Mouse (Mus musculus) adrenal gland, postnatal 36 days (tissue): ENCODE results near the gene Tex33. TPM values are rescaled to one million over a fixed set of nuclear protein-coding genes. Genes with fewer than 3 reads are reported as not detected.

Experiments
- microRNA-seq: library from miRNA; unstranded; fragments of <30 nt; microRNA quantifications from one replicate; pipeline ENCODE4 v1.2.0, GENCODE M21; 2021
- total RNA-seq, 2 experiments: library from RNA; stranded (reverse); gene quantifications; 2 replicates each; pipeline ENCODE4 v1.2.3; 2021

Tex33 gene
- total RNA-seq, 2 experiments from 2014 or later = not detected

Small RNAs within 50 kb of the gene (microRNA-seq; reads per million reads assigned to microRNA genes)
- gene Mir7676-2 = not detected

Other genes with a start within 250 kb of the Tex33 start
- 10 to 100 TPM; 16.0 to 18.8 TPM for gene Ift27, start 221.8 kb downstream of the Tex33 start, total RNA-seq
- not detected for gene Pvalb, start 189.5 kb downstream of the Tex33 start, total RNA-seq
- 1 to 10 TPM; 1.9 to 2.3 TPM for gene Ncf4, start 151.1 kb downstream of the Tex33 start, total RNA-seq
- gene Csf2rb2, start 90.2 kb downstream of the Tex33 start, total RNA-seq = under 1 TPM; 0.36 to 0.93 TPM
- gene Csf2rb, start 70.2 kb downstream of the Tex33 start, total RNA-seq = 1 to 10 TPM; 2.7 to 5.9 TPM
- 100 to 1,000 TPM; 276 to 330 TPM for gene Tst, start 10.0 kb upstream of the Tex33 start, total RNA-seq
- gene Mpst, start 10.5 kb upstream of the Tex33 start, total RNA-seq = 10 to 100 TPM; 38.8 to 57.7 TPM
- gene Kctd17, start 32.7 kb upstream of the Tex33 start, total RNA-seq = 10 to 100 TPM; 78.2 to 96.3 TPM
- 1 to 10 TPM; 1.2 to 2.3 TPM for gene Tmprss6, start 72.7 kb upstream of the Tex33 start, total RNA-seq
- 1 to 10 TPM in 1 of 2 experiments, under 1 TPM in 1; 0.76 to 1.4 TPM for gene Il2rb, start 99.4 kb upstream of the Tex33 start, total RNA-seq
- 10 to 100 TPM; 38.1 to 40.7 TPM for gene C1qtnf6, start 135.5 kb upstream of the Tex33 start, total RNA-seq
- under 1 TPM; 0.30 to 0.70 TPM for gene Sstr3, start 148.8 kb upstream of the Tex33 start, total RNA-seq
- gene Rac2, start 176.9 kb upstream of the Tex33 start, total RNA-seq = 1 to 10 TPM; 3.3 to 3.7 TPM
- 10 to 100 TPM in 1 of 2 experiments, 1 to 10 TPM in 1; 6.8 to 10.2 TPM for gene Cyth4, start 201.1 kb upstream of the Tex33 start, total RNA-seq